Mouse (Mus musculus) lung, postnatal 0 days (tissue): ENCODE results near the gene Lmx1a. TPM values are rescaled to one million over a fixed set of nuclear protein-coding genes. Genes with fewer than 3 reads are reported as not detected.

Source experiments
- ATAC-seq: fragments of 200-750 bp; cut with Nextera tagmentation; 2 replicates; pipeline ENCODE4 v1.8.0; 2017; ENCODE audit warnings: moderate library complexity
- DNase-seq: peaks from one replicate; pipeline ENCODE4 v3.0.0-alpha.2; 2016; ENCODE audit warnings: low spot score
- H3K27ac ChIP-seq: fragments of 300-500 bp; sonication (generic); 2 replicates; pipeline ENCODE4 v1.5.1; 2014; ENCODE audit warnings: antibody characterized with exemption, mild to moderate bottlenecking, low read length, mixed read lengths
- H3K27me3 ChIP-seq: fragments of 300-500 bp; sonication (generic); replicated peaks from 2 replicates; pipeline ENCODE4 v1.6.1; 2014; ENCODE audit warnings: low read length, mixed read lengths; ENCODE audit not compliant: insufficient read depth
- H3K36me3 ChIP-seq: fragments of 300-500 bp; sonication (generic); 2 replicates; pipeline ENCODE4 v1.6.1; 2014; ENCODE audit warnings: low read length, mixed read lengths; ENCODE audit not compliant: insufficient read depth
- H3K4me1 ChIP-seq: fragments of 300-500 bp; sonication (generic); 2 replicates; pipeline ENCODE4 v1.6.1; 2014; ENCODE audit warnings: antibody characterized with exemption, low read depth, low read length, mixed read lengths; ENCODE audit not compliant: insufficient read depth
- H3K4me2 ChIP-seq: fragments of 300-500 bp; sonication (generic); replicated peaks from 2 replicates; pipeline ENCODE4 v1.6.1; 2014; ENCODE audit warnings: low read depth, mild to moderate bottlenecking, low read length, moderate library complexity, mixed read lengths
- H3K4me3 ChIP-seq: fragments of 300-500 bp; sonication (generic); 2 replicates; pipeline ENCODE4 v1.5.1; 2014; ENCODE audit warnings: low read depth, low read length
- H3K9ac ChIP-seq: fragments of 300-500 bp; sonication (generic); replicated peaks from 2 replicates; pipeline ENCODE4 v1.6.1; 2014; ENCODE audit warnings: low read depth, mild to moderate bottlenecking
- H3K9me3 ChIP-seq: fragments of 300-500 bp; sonication (generic); 2 replicates; pipeline ENCODE4 v1.6.1; 2016; ENCODE audit warnings: low read length, mixed read lengths
- CTCF ChIP-seq: IDR thresholded peaks from 2 replicates; pipeline ENCODE4 v1.5.1; 2016; ENCODE audit warnings: antibody characterized with exemption, mild to moderate bottlenecking
- EP300 ChIP-seq: IDR thresholded peaks from 2 replicates; pipeline ENCODE4 v1.6.1; 2016; ENCODE audit warnings: antibody characterized with exemption, mild to moderate bottlenecking, control low read depth
- WGBS: fragments of 180-500 bp; shearing (Covaris S2); extraction: QIAGEN DNeasy Blood & Tissue Kit; methylation state at CpG from one replicate; pipeline ENCODE4 v1.1.7; 2014; 5-methylcytosine and 5-hydroxymethylcytosine counted together
- polyA plus RNA-seq: library from polyadenylated mRNA; unstranded; fragments of >200 nt; fragmentation: Nextera tagmentation; extraction: Ambion mirVana; gene quantifications from 2 replicates; pipeline ENCODE4 v1.2.1, GENCODE M21; 2015

Gene Lmx1a
- polyA plus RNA-seq, 1 experiment from 2014 or later = not detected

GRCm38 (mm10) chr1:167788684-167789413, 99.8 kb downstream of the Lmx1a start:
- ATAC-seq = no peak
- no peak overlapping the region for H3K4me3 ChIP-seq
- no peak overlapping the region for H3K27ac ChIP-seq
- no peak overlapping the region for H3K9ac ChIP-seq
- H3K36me3 ChIP-seq = no peaks in the 10 kb centered on the region
- no peak for DNase-seq
- 33% methylated on average over 12 of the region's 12 CpGs for WGBS
- H3K27me3 ChIP-seq = no peaks in the 10 kb centered on the region
- no peak overlapping the region for H3K4me2 ChIP-seq
- no peaks in the 10 kb centered on the region for H3K9me3 ChIP-seq
- no peak for TF ChIP-seq CTCF
- TF ChIP-seq EP300 = no peak
- no peaks in the 10 kb centered on the region for H3K4me1 ChIP-seq

DNA sequence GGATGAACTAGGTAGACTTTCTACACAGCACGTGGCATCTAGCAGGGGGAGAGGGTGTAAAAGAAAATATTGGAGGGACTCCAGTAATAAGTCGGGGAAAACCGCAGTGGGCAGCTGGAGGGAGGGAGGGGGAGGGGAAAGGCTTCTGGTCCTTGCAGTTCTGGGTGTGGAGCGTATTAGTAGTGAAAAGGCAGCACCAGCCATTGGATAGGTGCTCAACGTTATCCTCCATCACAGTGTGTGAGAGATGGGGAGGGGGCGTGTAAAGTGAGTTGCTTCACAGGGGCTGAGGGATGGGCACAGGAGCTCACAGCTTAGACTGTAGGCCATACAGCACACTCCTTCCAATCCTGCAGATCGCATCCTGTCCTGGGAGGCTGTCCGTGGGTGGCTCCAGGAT, 100.4 kb downstream of the Lmx1a start:
- Histone ChIP-seq H3K36me3 (no peaks in the 10 kb centered on the region), H3K4me3 (no peak overlapping the region), H3K27me3 (no peaks in the 10 kb centered on the region), H3K4me2 (no peak overlapping the region), H3K9ac (no peak overlapping the region), H3K9me3 (no peaks in the 10 kb centered on the region), H3K4me1 (no peaks in the 10 kb centered on the region), H3K27ac (no peak overlapping the region)
- DNase-seq (no peak), ATAC-seq (no peak)
- TF ChIP-seq CTCF = no peak
- TF ChIP-seq EP300 = no peak
- 52% methylated on average over 8 of the region's 8 CpGs for WGBS

GRCm38 (mm10) chr1:167790688-167791087, 101.7 kb downstream of the Lmx1a start:
- TF ChIP-seq CTCF = no peak
- no peak for TF ChIP-seq EP300
- Histone ChIP-seq H3K27me3 (no peaks in the 10 kb centered on the region), H3K9ac (no peak overlapping the region), H3K9me3 (no peaks in the 10 kb centered on the region), H3K27ac (no peak overlapping the region), H3K4me3 (no peak overlapping the region), H3K4me2 (no peak overlapping the region), H3K36me3 (no peaks in the 10 kb centered on the region), H3K4me1 (no peaks in the 10 kb centered on the region)
- ATAC-seq = no peak
- 52% methylated on average over 3 of the region's 3 CpGs for WGBS
- peak; percentile 25 for DNase-seq

DNA sequence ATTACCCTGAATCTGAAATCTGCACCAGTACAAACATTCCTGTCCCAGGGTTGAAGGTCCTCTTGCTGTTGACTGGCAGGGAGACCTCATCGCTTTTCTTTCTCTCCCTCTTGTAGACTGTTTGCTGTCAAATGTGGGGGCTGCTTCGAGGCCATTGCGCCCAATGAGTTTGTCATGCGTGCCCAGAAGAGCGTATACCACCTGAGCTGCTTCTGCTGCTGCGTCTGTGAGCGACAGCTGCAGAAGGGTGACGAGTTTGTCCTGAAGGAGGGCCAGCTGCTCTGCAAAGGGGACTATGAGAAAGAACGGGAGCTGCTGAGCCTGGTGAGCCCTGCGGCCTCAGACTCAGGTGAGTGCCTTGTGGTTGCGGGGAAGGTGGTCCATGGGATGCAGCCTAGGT, 102.2 kb downstream of the Lmx1a start:
- 53% methylated on average over 11 of the region's 11 CpGs for WGBS
- H3K4me2 ChIP-seq = no peak overlapping the region
- H3K9me3 ChIP-seq = no peaks in the 10 kb centered on the region
- no peaks in the 10 kb centered on the region for H3K27me3 ChIP-seq
- no peak overlapping the region for H3K27ac ChIP-seq
- H3K4me3 ChIP-seq = no peak overlapping the region
- H3K9ac ChIP-seq = no peak overlapping the region
- no peak for DNase-seq
- TF ChIP-seq CTCF = no peak
- H3K4me1 ChIP-seq = no peaks in the 10 kb centered on the region
- H3K36me3 ChIP-seq = no peaks in the 10 kb centered on the region
- no peak for ATAC-seq

GRCm38 (mm10) chr1:167801923-167802322, 112.9 kb downstream of the Lmx1a start:
- H3K9ac ChIP-seq = no peak overlapping the region
- no peak for DNase-seq
- no peak for ATAC-seq
- H3K9me3 ChIP-seq = no peaks in the 10 kb centered on the region
- 31% methylated on average over 4 of the region's 4 CpGs for WGBS
- no peak overlapping the region for H3K27ac ChIP-seq
- H3K4me2 ChIP-seq = no peak overlapping the region
- H3K4me3 ChIP-seq = no peak overlapping the region
- no peaks in the 10 kb centered on the region for H3K4me1 ChIP-seq
- H3K27me3 ChIP-seq = 0 out of 2 replicates have a peak, but pooled peaks cover 3% of the 10 kb centered on the region
- TF ChIP-seq EP300 = no peak
- TF ChIP-seq CTCF = no peak
- no peaks in the 10 kb centered on the region for H3K36me3 ChIP-seq

GRCm38 (mm10) chr1:167802510-167803271, 113.7 kb downstream of the Lmx1a start:
- peak overlapping the region; percentile 51 for H3K4me3 ChIP-seq
- peak; percentile 56; the same call in 1 of the 2 replicates for ATAC-seq
- no peaks in the 10 kb centered on the region for H3K4me1 ChIP-seq
- no peak overlapping the region for H3K27ac ChIP-seq
- H3K4me2 ChIP-seq = peak overlapping the region; percentile 89
- H3K9ac ChIP-seq = no peak overlapping the region
- 0 out of 2 replicates have a peak, but pooled peaks cover 3% of the 10 kb centered on the region for H3K27me3 ChIP-seq
- TF ChIP-seq CTCF (no peak), EP300 (no peak)
- 1% methylated on average over 55 of the region's 59 CpGs for WGBS
- DNase-seq = no peak
- H3K9me3 ChIP-seq = no peaks in the 10 kb centered on the region
- no peaks in the 10 kb centered on the region for H3K36me3 ChIP-seq
